In genomic region chr2:131827999-131828975, GRCm38 (mm10) we compare ENCODE assay signal across 10 mouse cellular contexts. TPM values are rescaled to one million over a fixed set of nuclear protein-coding genes. Genes with fewer than 3 reads are reported as not detected.
DNase-seq lines count a peak whose midpoint lies in the region; ATAC-seq and TF ChIP-seq lines count a peak whose summit lies in the region.
"Had no signal": no experiment of that assay in that cellular context is flagged by ENCODE, and none has a peak within 500 bp of the region (broad histone marks: within the 10 kb centered on the region; RNA-seq: fewer than 3 reads in every experiment).

No protein-coding gene starts in this region.

- peak; percentile 37 for DNase-seq in 3134 (ENCODE audit: extremely low read depth, insufficient read length, low spot score)
- DNase-seq in cerebellum, adult 18-20 months, result peak; percentile 59 to 72
- peak; percentile 51 for DNase-seq in forelimb bud, embryonic 11.5 days (ENCODE audit: low read depth, low spot score)
- peak; percentile 90 for DNase-seq in hindbrain, postnatal 0 days (ENCODE audit: low spot score)
- DNase-seq in thymus, postnatal 25 days, result peak; percentile 56

- TF ChIP-seq CTCF in hindbrain, postnatal 0 days (IDR thresholded peaks at IDR 0.05; ENCODE audit: low read depth), result peak; percentile 70

- H3K4me1 ChIP-seq in hindbrain, postnatal 0 days (ENCODE audit: insufficient read depth, low read length), result no peaks in the 10 kb centered on the region; the same call in 1 of the 2 replicates
- no peaks in the 10 kb centered on the region for H3K4me1 ChIP-seq in limb, embryonic 15.5 days

- 27% methylated on average over 18 of the region's 18 CpGs for whole genome bisulfite sequencing in hindbrain, postnatal 0 days
- WGBS in limb, embryonic 15.5 days, result 42% methylated on average over 18 of the region's 18 CpGs

- no peaks in the 10 kb centered on the region for H3K27me3 ChIP-seq in hindbrain, postnatal 0 days (ENCODE audit: insufficient read depth, low read length)
- no peaks in the 10 kb centered on the region for H3K27me3 ChIP-seq in limb, embryonic 15.5 days
- no peaks in the 10 kb centered on the region for H3K27me3 ChIP-seq in myocyte (ENCODE audit: control insufficient read depth, insufficient read depth, insufficient read length)

- H3K9ac ChIP-seq in hindbrain, postnatal 0 days (replicated peaks; ENCODE audit: low read length), result no peak overlapping the region
- H3K9ac ChIP-seq in limb, embryonic 15.5 days, result no peak overlapping the region

- no peak overlapping the region for H3ac ChIP-seq in myocyte (ENCODE audit: control insufficient read depth, insufficient read length)

- ATAC-seq in CD4-positive, CD25-positive, alpha-beta regulatory T cell, adult 4 months, result peak; percentile 73
- ATAC-seq in hindbrain, postnatal 0 days, result peak; percentile 90
- peak; percentile 68; the same call in 1 of the 2 replicates for ATAC-seq in limb, embryonic 15.5 days (ENCODE audit: insufficient number of reproducible peaks, low FRiP score, low TSS enrichment, low read depth)

- TF ChIP-seq POLR2A in myocyte (IDR thresholded peaks at IDR 0.05; ENCODE audit: insufficient read length, low read depth), result no peak

- H3K9me3 ChIP-seq in hindbrain, postnatal 0 days (ENCODE audit: low read length), result no peaks in the 10 kb centered on the region
- H3K9me3 ChIP-seq in limb, embryonic 15.5 days, result no peaks in the 10 kb centered on the region

- no peaks in the 10 kb centered on the region for H3K79me2 ChIP-seq in myocyte (ENCODE audit: control insufficient read depth, insufficient read depth)

- peak overlapping the region; percentile 64 for H3K27ac ChIP-seq in hindbrain, postnatal 0 days
- peak overlapping the region; percentile 43; the same call in 1 of the 2 replicates for H3K27ac ChIP-seq in limb, embryonic 15.5 days

- peak overlapping the region; percentile 42 for H3K4me2 ChIP-seq in hindbrain, postnatal 0 days (ENCODE audit: low read depth, low read length)
- H3K4me2 ChIP-seq in limb, embryonic 15.5 days, result peak overlapping the region; percentile 24; the same call in 1 of the 2 replicates
- no peak overlapping the region for H3K4me2 ChIP-seq in myocyte (ENCODE audit: low read depth)

- H3K4me3 ChIP-seq in hindbrain, postnatal 0 days (ENCODE audit: low read length), result no peak overlapping the region
- no peak overlapping the region for H3K4me3 ChIP-seq in limb, embryonic 15.5 days
- H3K4me3 ChIP-seq in myocyte, result no peak overlapping the region

- H3K36me3 ChIP-seq in hindbrain, postnatal 0 days (ENCODE audit: insufficient read depth, low read length), result no peaks in the 10 kb centered on the region
- no peaks in the 10 kb centered on the region for H3K36me3 ChIP-seq in limb, embryonic 15.5 days
- no peaks in the 10 kb centered on the region for H3K36me3 ChIP-seq in myocyte (ENCODE audit: control insufficient read depth, insufficient read depth)

TF ChIP-seq in myocyte, 11 proteins besides CTCF, POLR2A, EP300 and RAD21:
- TF ChIP-seq CEBPB (IDR thresholded peaks at IDR 0.05; ENCODE audit: insufficient read depth, poor library complexity, severe bottlenecking), result peak; percentile 99
- no peak for TF ChIP-seq USF1 (IDR thresholded peaks at IDR 0.05; ENCODE audit: low read depth)

RNA-seq across cellular contexts. Expression of gene Erv3, which starts 31.3 kb away (rescaled TPM):
- not detected for polyA plus RNA-seq in CD4-positive, CD25-positive, alpha-beta regulatory T cell, adult 4 months (2017; shearing (Covaris generic))
- not detected in 2 replicates for total RNA-seq in hindbrain, postnatal 0 days (2014; rRNA removed)
- polyA plus RNA-seq in hindbrain, postnatal 0 days (2015; fragmentation: Nextera tagmentation; extraction: Ambion mirVana), result 0.04 TPM in 1 of 2 replicates, not detected in the other
- not detected in 2 replicates for polyA plus RNA-seq in limb, embryonic 15.5 days (2015; fragmentation: Nextera tagmentation; extraction: Ambion mirVana)
- 0.01 TPM for polyA plus RNA-seq in myocyte (2012; fragmentation: generic; extraction: Trizol)
- total RNA-seq: gastrocnemius, adult 8-10 months had no signal
- polyA plus RNA-seq: stomach, embryonic 16.5 days had no signal

Comparison
In these comparisons a context has a peak if more than half of its experiments do, and no peak if none do; other contexts are left out.
1. DNase-seq: peak in every context shown above with its lines; median percentile 90 in hindbrain, postnatal 0 days; 66 in cerebellum, adult 18-20 months; 56 in thymus, postnatal 25 days; 51 in forelimb bud, embryonic 11.5 days; 37 in 3134.